Mouse (Mus musculus): ENCODE data around the gene Ppm1j. TPM values are rescaled to one million over a fixed set of nuclear protein-coding genes. Genes with fewer than 3 reads are reported as not detected.

The Ppm1j gene
- polyA plus RNA-seq, 1 experiment from 2014 or later, result 0.89 TPM

DNA sequence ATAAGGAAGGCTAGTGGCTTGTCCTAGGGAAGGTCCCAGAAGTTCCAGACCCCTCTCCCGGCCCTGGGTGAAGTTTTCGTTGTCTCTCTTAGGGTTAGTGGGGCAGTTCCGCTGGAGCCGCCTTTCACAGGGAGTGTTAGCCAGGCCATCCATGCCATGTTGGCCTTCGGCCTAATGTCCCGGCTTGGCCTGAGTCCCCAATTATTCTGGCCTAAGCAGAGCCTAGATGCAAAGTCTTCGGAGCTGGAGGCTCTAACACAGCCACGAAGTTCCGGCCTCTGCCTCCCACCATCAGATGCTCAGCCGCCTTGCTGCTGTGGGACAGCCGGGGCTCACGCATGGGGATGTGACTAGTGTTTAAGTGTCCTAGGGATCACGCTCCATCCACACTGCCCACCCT is 9.0 kb downstream of the Ppm1j start:
- H3K4me2 ChIP-seq (ENCODE audit: low read length), result peak overlapping the region; percentile 90
- 35% methylated on average over 13 of the region's 13 CpGs for WGBS
- 0 out of 2 replicates have a peak, but pooled peaks cover 3% of the 10 kb centered on the region for H3K27me3 ChIP-seq (replicated peaks; ENCODE audit: control insufficient read depth, insufficient read depth, low read length)
- H3K4me1 ChIP-seq (ENCODE audit: control insufficient read depth, insufficient read depth, low read depth, low read length), result peaks cover 23% of the 10 kb centered on the region
- H3K4me3 ChIP-seq (ENCODE audit: low read length), result peak overlapping the region; percentile 58
- H3K36me3 ChIP-seq (ENCODE audit: control insufficient read depth, insufficient read depth, low read length), result no peaks in the 10 kb centered on the region
- ATAC-seq, result no peak
- H3K27ac ChIP-seq (ENCODE audit: low read depth, low read length), result peak overlapping the region; percentile 54
- peak overlapping the region; percentile 68 for H3K9ac ChIP-seq (ENCODE audit: low read depth, low read length)
- H3K9me3 ChIP-seq (ENCODE audit: control insufficient read depth, low read length), result no peaks in the 10 kb centered on the region

GRCm38 (mm10) chr3:104790401-104790937 is 9.6 kb downstream of the Ppm1j start:
- no peaks in the 10 kb centered on the region for H3K36me3 ChIP-seq (ENCODE audit: control insufficient read depth, insufficient read depth, low read length)
- no peaks in the 10 kb centered on the region for H3K9me3 ChIP-seq (ENCODE audit: control insufficient read depth, low read length)
- peak overlapping the region; percentile 54 for H3K27ac ChIP-seq (ENCODE audit: low read depth, low read length)
- peaks cover 23% of the 10 kb centered on the region for H3K4me1 ChIP-seq (ENCODE audit: control insufficient read depth, insufficient read depth, low read depth, low read length)
- H3K9ac ChIP-seq (ENCODE audit: low read depth, low read length), result peak overlapping the region; percentile 68
- H3K27me3 ChIP-seq (replicated peaks; ENCODE audit: control insufficient read depth, insufficient read depth, low read length), result 0 out of 2 replicates have a peak, but pooled peaks cover 3% of the 10 kb centered on the region
- H3K4me2 ChIP-seq (ENCODE audit: low read length), result peak overlapping the region; percentile 90
- peak overlapping the region; percentile 58 for H3K4me3 ChIP-seq (ENCODE audit: low read length)
- ATAC-seq, result peak; percentile 14; the same call in 1 of the 2 replicates
- WGBS, result 30% methylated on average over 6 of the region's 6 CpGs

GRCm38 (mm10) chr3:104791017-104791416 is 10.2 kb downstream of the Ppm1j start:
- peak; percentile 15; the same call in 1 of the 2 replicates for ATAC-seq
- Histone ChIP-seq H3K9me3 (ENCODE audit: control insufficient read depth, low read length) (no peaks in the 10 kb centered on the region), H3K4me2 (ENCODE audit: low read length) (peak overlapping the region; percentile 90), H3K36me3 (ENCODE audit: control insufficient read depth, insufficient read depth, low read length) (no peaks in the 10 kb centered on the region), H3K27ac (ENCODE audit: low read depth, low read length) (peak overlapping the region; percentile 49; the same call in 1 of the 2 replicates), H3K4me1 (ENCODE audit: control insufficient read depth, insufficient read depth, low read depth, low read length) (peaks cover 23% of the 10 kb centered on the region), H3K9ac (ENCODE audit: low read depth, low read length) (no peak overlapping the region), H3K4me3 (ENCODE audit: low read length) (peak overlapping the region; percentile 58), H3K27me3 (replicated peaks; ENCODE audit: control insufficient read depth, insufficient read depth, low read length) (0 out of 2 replicates have a peak, but pooled peaks cover 3% of the 10 kb centered on the region)
- WGBS, result 32% methylated on average over 3 of the region's 4 CpGs

DNA sequence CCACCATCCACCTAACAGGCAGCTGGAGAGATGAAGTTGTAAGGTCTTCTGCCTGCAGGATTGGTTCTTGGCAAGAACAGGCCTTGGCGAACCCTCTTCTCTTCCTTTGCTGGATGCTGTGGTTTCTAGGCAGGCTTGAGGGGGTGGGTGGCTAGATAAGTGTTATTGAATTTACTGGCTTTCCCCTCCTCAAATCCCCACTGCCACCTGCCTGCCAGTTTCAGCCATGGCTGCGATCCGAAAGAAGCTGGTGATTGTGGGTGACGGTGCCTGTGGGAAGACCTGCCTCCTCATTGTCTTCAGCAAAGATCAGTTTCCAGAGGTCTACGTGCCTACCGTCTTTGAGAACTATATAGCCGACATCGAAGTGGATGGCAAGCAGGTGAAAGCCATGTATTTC is 10.8 kb downstream of the Ppm1j start:
- H3K4me1 ChIP-seq (ENCODE audit: control insufficient read depth, insufficient read depth, low read depth, low read length), result peaks cover 23% of the 10 kb centered on the region
- H3K9ac ChIP-seq (ENCODE audit: low read depth, low read length), result no peak overlapping the region
- no peaks in the 10 kb centered on the region; the same call in 1 of the 2 replicates for H3K36me3 ChIP-seq (ENCODE audit: control insufficient read depth, insufficient read depth, low read length)
- no peak overlapping the region for H3K4me3 ChIP-seq (ENCODE audit: low read length)
- 0 out of 2 replicates have a peak, but pooled peaks cover 3% of the 10 kb centered on the region for H3K27me3 ChIP-seq (replicated peaks; ENCODE audit: control insufficient read depth, insufficient read depth, low read length)
- H3K27ac ChIP-seq (ENCODE audit: low read depth, low read length), result no peak overlapping the region
- no peaks in the 10 kb centered on the region for H3K9me3 ChIP-seq (ENCODE audit: control insufficient read depth, low read length)
- 94% methylated on average over 8 of the region's 8 CpGs for WGBS
- ATAC-seq, result no peak
- no peak overlapping the region for H3K4me2 ChIP-seq (ENCODE audit: low read length)

- no peak overlapping the region for H3K27ac ChIP-seq (ENCODE audit: low read depth, low read length)
- no peaks in the 10 kb centered on the region for H3K9me3 ChIP-seq (ENCODE audit: control insufficient read depth, low read length)
- 71% methylated on average over 15 of the region's 15 CpGs for WGBS
- 0 out of 2 replicates have a peak, but pooled peaks cover 3% of the 10 kb centered on the region for H3K27me3 ChIP-seq (replicated peaks; ENCODE audit: control insufficient read depth, insufficient read depth, low read length)
- peaks cover 23% of the 10 kb centered on the region for H3K4me1 ChIP-seq (ENCODE audit: control insufficient read depth, insufficient read depth, low read depth, low read length)
- H3K36me3 ChIP-seq (ENCODE audit: control insufficient read depth, insufficient read depth, low read length), result no peaks in the 10 kb centered on the region; the same call in 1 of the 2 replicates
- no peak overlapping the region for H3K4me3 ChIP-seq (ENCODE audit: low read length)
- no peak overlapping the region for H3K9ac ChIP-seq (ENCODE audit: low read depth, low read length)
- no peak for ATAC-seq
- H3K4me2 ChIP-seq (ENCODE audit: low read length), result no peak overlapping the region
These were observed 11.8 kb downstream of the Ppm1j start for GRCm38 (mm10) chr3:104792360-104793270.

- Histone ChIP-seq H3K4me3 (ENCODE audit: low read length) (no peak overlapping the region), H3K4me2 (ENCODE audit: low read length) (no peak overlapping the region), H3K9ac (ENCODE audit: low read depth, low read length) (no peak overlapping the region), H3K9me3 (ENCODE audit: control insufficient read depth, low read length) (no peaks in the 10 kb centered on the region), H3K4me1 (ENCODE audit: control insufficient read depth, insufficient read depth, low read depth, low read length) (peaks cover 17% of the 10 kb centered on the region), H3K27ac (ENCODE audit: low read depth, low read length) (peak overlapping the region; percentile 41), H3K36me3 (ENCODE audit: control insufficient read depth, insufficient read depth, low read length) (no peaks in the 10 kb centered on the region; the same call in 1 of the 2 replicates), H3K27me3 (replicated peaks; ENCODE audit: control insufficient read depth, insufficient read depth, low read length) (0 out of 2 replicates have a peak, but pooled peaks cover 3% of the 10 kb centered on the region)
- ATAC-seq, result peak; percentile 74
- WGBS, result 52% methylated on average over 20 of the region's 20 CpGs
These were observed 13.3 kb downstream of the Ppm1j start for GRCm38 (mm10) chr3:104793871-104794828.

GRCm38 (mm10) chr3:104794953-104795470 is 14.2 kb downstream of the Ppm1j start:
- WGBS, result 72% methylated on average over 12 of the region's 12 CpGs
- no peak overlapping the region for H3K4me2 ChIP-seq (ENCODE audit: low read length)
- H3K27ac ChIP-seq (ENCODE audit: low read depth, low read length), result peak overlapping the region; percentile 29; the same call in 1 of the 2 replicates
- H3K9ac ChIP-seq (ENCODE audit: low read depth, low read length), result no peak overlapping the region
- no peak for ATAC-seq
- peaks cover 15% of the 10 kb centered on the region for H3K4me1 ChIP-seq (ENCODE audit: control insufficient read depth, insufficient read depth, low read depth, low read length)
- H3K9me3 ChIP-seq (ENCODE audit: control insufficient read depth, low read length), result no peaks in the 10 kb centered on the region
- no peak overlapping the region for H3K4me3 ChIP-seq (ENCODE audit: low read length)
- no peaks in the 10 kb centered on the region; the same call in 1 of the 2 replicates for H3K36me3 ChIP-seq (ENCODE audit: control insufficient read depth, insufficient read depth, low read length)
- 0 out of 2 replicates have a peak, but pooled peaks cover under 1% of the 10 kb centered on the region for H3K27me3 ChIP-seq (replicated peaks; ENCODE audit: control insufficient read depth, insufficient read depth, low read length)

DNA sequence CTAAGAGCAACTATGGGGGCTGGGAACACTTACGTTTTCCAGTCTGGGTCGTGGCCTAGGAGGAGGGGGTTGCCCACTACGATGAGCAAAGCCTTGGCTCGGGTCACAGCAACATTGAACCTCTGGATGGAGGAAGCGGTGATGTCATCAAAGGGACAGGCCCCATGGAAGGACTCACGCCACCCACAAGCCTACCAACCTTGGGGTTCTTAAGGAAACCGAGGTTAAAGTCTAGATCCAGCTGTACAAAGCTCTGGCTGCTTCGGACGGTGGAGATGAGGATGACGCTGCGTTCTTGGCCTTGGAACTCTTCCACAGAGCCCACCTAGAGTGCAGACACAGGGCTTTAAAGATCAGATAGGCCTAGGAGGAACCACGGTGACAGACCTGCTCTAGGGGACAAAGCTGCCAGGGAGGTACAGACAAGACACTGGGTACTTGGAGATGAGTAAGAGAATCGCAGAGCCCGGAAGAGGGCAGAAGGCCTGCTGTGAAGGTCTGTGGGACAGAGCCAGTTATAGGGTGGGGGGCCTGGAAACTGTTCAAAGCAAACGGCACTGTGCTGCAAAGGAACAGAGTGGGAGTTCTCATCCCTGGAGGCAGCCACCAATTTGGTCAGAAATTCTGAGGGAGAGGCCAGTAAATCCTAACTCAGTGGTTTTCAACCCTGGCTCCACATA is 14.9 kb downstream of the Ppm1j start:
- 69% methylated on average over 15 of the region's 15 CpGs for WGBS
- ATAC-seq, result no peak

More for the DNA sequence above, 14.9 kb downstream of the Ppm1j start:
- peaks cover 8% of the 10 kb centered on the region for H3K4me1 ChIP-seq (ENCODE audit: control insufficient read depth, insufficient read depth, low read depth, low read length)
- H3K9me3 ChIP-seq (ENCODE audit: control insufficient read depth, low read length), result no peaks in the 10 kb centered on the region
- no peak overlapping the region for H3K4me3 ChIP-seq (ENCODE audit: low read length)
- no peak overlapping the region for H3K27ac ChIP-seq (ENCODE audit: low read depth, low read length)
- H3K36me3 ChIP-seq (ENCODE audit: control insufficient read depth, insufficient read depth, low read length), result peaks cover 3% of the 10 kb centered on the region; the same call in 1 of the 2 replicates
- no peak overlapping the region for H3K9ac ChIP-seq (ENCODE audit: low read depth, low read length)
- H3K27me3 ChIP-seq (replicated peaks; ENCODE audit: control insufficient read depth, insufficient read depth, low read length), result no peaks in the 10 kb centered on the region
- no peak overlapping the region for H3K4me2 ChIP-seq (ENCODE audit: low read length)
